Mouse (Mus musculus) limb, embryonic 14.5 days (tissue): ENCODE measurements around the gene Bicc1. TPM values are rescaled to one million over a fixed set of nuclear protein-coding genes. Genes with fewer than 3 reads are reported as not detected.

ENCODE experiments used
- ATAC-seq: fragments of 200-750 bp; cut with Nextera tagmentation; 2 replicates; pipeline ENCODE4 v1.8.0; 2017; ENCODE audit warnings: low read depth, moderate number of reproducible peaks, moderate TSS enrichment; ENCODE audit not compliant: low FRiP score
- DNase-seq: peaks from one replicate; pipeline ENCODE4 v3.0.0-alpha.2; 2015; ENCODE audit warnings: low spot score
- H3K27ac ChIP-seq: fragments of 300-500 bp; sonication (generic); replicated peaks from 2 replicates; pipeline ENCODE4 v1.5.1; 2014; ENCODE audit warnings: low read depth, mild to moderate bottlenecking, low read length, moderate library complexity, mixed read lengths
- H3K27me3 ChIP-seq: fragments of 300-500 bp; sonication (generic); 2 replicates; pipeline ENCODE4 v1.6.1; 2014; ENCODE audit warnings: low read length, mixed read lengths; ENCODE audit not compliant: control insufficient read depth, insufficient read depth
- H3K36me3 ChIP-seq: fragments of 300-500 bp; sonication (generic); 2 replicates; pipeline ENCODE4 v1.6.1; 2014; ENCODE audit warnings: mild to moderate bottlenecking, low read length, moderate library complexity, mixed read lengths; ENCODE audit not compliant: control insufficient read depth, insufficient read depth
- H3K4me1 ChIP-seq: fragments of 300-500 bp; sonication (generic); 2 replicates; pipeline ENCODE4 v1.6.1; 2014; ENCODE audit warnings: antibody characterized with exemption, low read length, mixed read lengths; ENCODE audit not compliant: control insufficient read depth, insufficient read depth
- H3K4me2 ChIP-seq: fragments of 300-500 bp; sonication (generic); replicated peaks from 2 replicates; pipeline ENCODE4 v1.6.1; 2014; ENCODE audit warnings: low read depth, mild to moderate bottlenecking, low read length, moderate library complexity; ENCODE audit not compliant: severe bottlenecking
- H3K4me3 ChIP-seq: fragments of 300-500 bp; sonication (generic); replicated peaks from 2 replicates; pipeline ENCODE4 v1.5.1; 2014; ENCODE audit warnings: low read length
- H3K9ac ChIP-seq: fragments of 300-500 bp; sonication (generic); 2 replicates; pipeline ENCODE4 v1.6.1; 2014; ENCODE audit warnings: mild to moderate bottlenecking, low read depth, low read length, moderate library complexity; ENCODE audit not compliant: severe bottlenecking
- H3K9me3 ChIP-seq: fragments of 300-500 bp; sonication (generic); 2 replicates; pipeline ENCODE4 v1.6.1; 2016; ENCODE audit warnings: low read length; ENCODE audit not compliant: control insufficient read depth
- POLR2A ChIP-seq: fragments of 200-500 bp; IDR thresholded peaks from 2 replicates; pipeline ENCODE4 v1.8.0; 2012; ENCODE audit warnings: inconsistent platforms, mild to moderate bottlenecking, moderate library complexity, borderline replicate concordance; ENCODE audit not compliant: insufficient read depth, insufficient read length; ENCODE audit errors: extremely low read depth
- WGBS: fragments of 180-500 bp; shearing (Covaris S2); extraction: QIAGEN DNeasy Blood & Tissue Kit; methylation state at CpG from one replicate; pipeline ENCODE4 v1.1.7; 2014; 5-methylcytosine and 5-hydroxymethylcytosine counted together
- polyA plus RNA-seq, 2 experiments: library from polyadenylated mRNA; depleted of rRNA in 1 of 2; stranded (reverse) in 1 of 2; unstranded in 1 of 2; fragments of >200 nt; fragmentation: Nextera tagmentation in 1 of 2; extraction: Ambion mirVana in 1 of 2; gene quantifications; 2 replicates each; pipeline versions ENCODE4 v1.2.1 to v1.2.3; 2012 to 2014

Bicc1 gene
- polyA plus RNA-seq, 2 experiments = 38.8 to 50.5 TPM

- Histone ChIP-seq H3K27me3 (no peaks in the 10 kb centered on the region), H3K9me3 (no peaks in the 10 kb centered on the region), H3K4me2 (no peak overlapping the region), H3K4me1 (peaks cover 33% of the 10 kb centered on the region), H3K36me3 (no peaks in the 10 kb centered on the region), H3K27ac (0 out of 2 replicates have a peak overlapping the region, but pooled peaks have one; percentile 6), H3K9ac (no peak overlapping the region), H3K4me3 (no peak overlapping the region)
- DNase-seq (no peak), ATAC-seq (no peak)
- 86% methylated on average over 6 of the region's 6 CpGs for WGBS
- no peak for TF ChIP-seq POLR2A
Measured at GRCm38 (mm10) chr10:71082986-71083385, 76.5 kb downstream of the Bicc1 start.

- peaks cover 7% of the 10 kb centered on the region; the same call in 1 of the 2 replicates for H3K4me1 ChIP-seq
- WGBS = 92% methylated on average over 5 of the region's 5 CpGs
- no peak for TF ChIP-seq POLR2A
- H3K9me3 ChIP-seq = no peaks in the 10 kb centered on the region
- H3K27me3 ChIP-seq = no peaks in the 10 kb centered on the region
- no peak for DNase-seq
- H3K36me3 ChIP-seq = 0 out of 2 replicates have a peak, but pooled peaks cover 2% of the 10 kb centered on the region
- H3K4me3 ChIP-seq = no peak overlapping the region
- ATAC-seq = no peak
- no peak overlapping the region for H3K9ac ChIP-seq
- no peak overlapping the region for H3K4me2 ChIP-seq
- H3K27ac ChIP-seq = no peak overlapping the region
Measured at GRCm38 (mm10) chr10:71078856-71079255, 80.6 kb downstream of the Bicc1 start.

- WGBS = 76% methylated on average over 4 of the region's 4 CpGs
- TF ChIP-seq POLR2A = no peak
- Histone ChIP-seq H3K4me1 (peaks cover 17% of the 10 kb centered on the region), H3K27me3 (no peaks in the 10 kb centered on the region), H3K9me3 (no peaks in the 10 kb centered on the region), H3K36me3 (no peaks in the 10 kb centered on the region), H3K4me2 (no peak overlapping the region), H3K9ac (no peak overlapping the region), H3K4me3 (no peak overlapping the region), H3K27ac (no peak overlapping the region)
- DNase-seq (no peak), ATAC-seq (no peak)
Measured at GRCm38 (mm10) chr10:71065009-71065408, 94.5 kb downstream of the Bicc1 start.

GRCm38 (mm10) chr10:71064576-71064975 lies 94.9 kb downstream of the Bicc1 start:
- Histone ChIP-seq H3K36me3 (no peaks in the 10 kb centered on the region), H3K4me3 (no peak overlapping the region), H3K27ac (no peak overlapping the region), H3K4me1 (peaks cover 17% of the 10 kb centered on the region), H3K9me3 (no peaks in the 10 kb centered on the region), H3K4me2 (no peak overlapping the region), H3K27me3 (no peaks in the 10 kb centered on the region), H3K9ac (no peak overlapping the region)
- 92% methylated on average over 6 of the region's 6 CpGs for WGBS
- no peak for TF ChIP-seq POLR2A
- ATAC-seq (no peak), DNase-seq (no peak)

GRCm38 (mm10) chr10:71062151-71062550 lies 97.3 kb downstream of the Bicc1 start:
- Histone ChIP-seq H3K36me3 (no peaks in the 10 kb centered on the region), H3K4me2 (no peak overlapping the region), H3K9ac (no peak overlapping the region), H3K4me1 (peaks cover 34% of the 10 kb centered on the region), H3K9me3 (no peaks in the 10 kb centered on the region), H3K27ac (no peak overlapping the region), H3K27me3 (no peaks in the 10 kb centered on the region), H3K4me3 (no peak overlapping the region)
- 58% methylated on average over 6 of the region's 6 CpGs for WGBS
- no peak for TF ChIP-seq POLR2A
- peak; percentile 39 for DNase-seq
- ATAC-seq = no peak; the same call in 1 of the 2 replicates

- no peak overlapping the region for H3K4me2 ChIP-seq
- peaks cover 36% of the 10 kb centered on the region for H3K4me1 ChIP-seq
- H3K9me3 ChIP-seq = no peaks in the 10 kb centered on the region
- H3K4me3 ChIP-seq = no peak overlapping the region
- ATAC-seq (no peak), DNase-seq (peak; percentile 45)
- H3K36me3 ChIP-seq = no peaks in the 10 kb centered on the region
- 27% methylated on average over 2 of the region's 2 CpGs for WGBS
- TF ChIP-seq POLR2A = no peak
- no peak overlapping the region for H3K9ac ChIP-seq
- no peak overlapping the region for H3K27ac ChIP-seq
- H3K27me3 ChIP-seq = no peaks in the 10 kb centered on the region
Measured at GRCm38 (mm10) chr10:71060269-71060668, 99.2 kb downstream of the Bicc1 start.
